Mouse (Mus musculus) adrenal gland, adult 18-20 months (tissue): Measurements from ENCODE around the gene Scamp5. TPM values are rescaled to one million over a fixed set of nuclear protein-coding genes. Genes with fewer than 3 reads are reported as not detected.

Experiments used
- DNase-seq, 2 experiments: peaks; one replicate each; pipeline ENCODE4 v3.0.0; 2021 to 2022; ENCODE audit warnings: low spot score in 2 of 2
- long read RNA-seq, 2 experiments: library from polyadenylated mRNA; stranded (forward); transcript quantifications; one replicate each; pipeline ENCODE4 v2.0.0; 2021
- total RNA-seq, 2 experiments: library from RNA; stranded (reverse); gene quantifications; 1 replicate in 1 of 2; 2 replicates in 1 of 2; pipeline ENCODE4 v1.2.3; 2021

The Scamp5 gene
- total RNA-seq, result 10 to 100 TPM in 1 of 2 experiments, 1 to 10 TPM in 1; 7.5 to 13.7 TPM
- long read RNA-seq, experiment 1, partial matches to known transcripts, result 0 of 7 reads
- long read RNA-seq, experiment 1, other reads (novel, unspliced or antisense), result 4 of 7 reads
- long read RNA-seq, experiment 2, partial matches to known transcripts, result 0 of 14 reads
- long read RNA-seq, experiment 2, other reads (novel, unspliced or antisense), result 8 of 14 reads

DNA sequence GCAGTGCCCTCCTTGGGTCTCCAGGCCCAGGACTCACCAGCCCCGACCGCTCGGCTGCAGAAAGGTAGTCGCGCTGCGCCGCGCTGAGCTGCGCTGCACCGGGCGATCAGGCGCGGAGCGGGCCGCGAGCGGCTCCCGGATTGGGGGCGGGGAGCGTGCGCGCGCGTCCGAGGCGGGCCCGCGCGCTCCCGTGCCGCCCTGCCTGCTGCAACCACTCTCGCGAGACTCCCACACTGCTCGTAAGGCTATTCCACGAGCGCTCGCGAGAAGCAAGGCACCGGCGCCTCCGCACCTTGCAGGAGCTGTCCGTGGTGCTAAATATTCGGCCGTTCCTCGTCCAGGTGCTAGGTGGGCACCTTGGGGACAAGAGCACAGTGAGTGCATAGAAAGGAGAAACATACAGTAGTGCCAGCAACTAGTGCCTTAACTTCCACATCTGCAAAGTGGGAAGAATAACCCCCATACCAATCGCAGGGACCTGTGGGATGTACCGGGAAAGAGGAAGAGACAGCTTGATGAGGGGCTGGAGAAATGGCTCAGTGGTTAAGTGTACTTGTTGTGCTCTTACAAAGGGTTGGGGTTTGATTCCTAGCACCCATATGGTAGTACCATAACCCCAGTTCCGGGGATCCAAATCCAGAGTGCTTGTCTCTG, at the start of gene Scamp5:
Gene Scamp5 (minus strand): TSS at position 165 of the 654 bp plus-strand sequence.
- peak; percentile 76 to 79 for DNase-seq

DNA sequence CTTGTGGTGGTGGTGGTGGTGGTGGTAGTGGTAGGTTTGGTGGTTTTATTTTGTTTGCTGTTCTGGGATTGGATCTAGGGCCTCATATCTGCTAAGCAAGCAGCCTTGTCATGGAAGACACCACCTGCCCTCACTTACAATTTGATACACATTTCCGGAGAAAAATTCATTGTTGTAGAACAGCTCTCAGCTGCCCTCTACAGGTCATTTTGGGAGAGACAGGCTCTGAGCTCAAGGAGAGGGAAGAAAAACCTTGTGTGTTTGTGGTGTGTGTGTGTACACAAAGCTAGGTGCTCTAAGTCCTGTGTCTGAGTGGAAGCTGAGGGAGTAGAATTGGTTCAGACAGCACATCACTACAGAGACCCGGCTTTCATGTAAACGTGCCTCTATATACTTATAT, 49.3 kb upstream of the Scamp5 start:
- DNase-seq, result peak; percentile 51 to 56

DNA sequence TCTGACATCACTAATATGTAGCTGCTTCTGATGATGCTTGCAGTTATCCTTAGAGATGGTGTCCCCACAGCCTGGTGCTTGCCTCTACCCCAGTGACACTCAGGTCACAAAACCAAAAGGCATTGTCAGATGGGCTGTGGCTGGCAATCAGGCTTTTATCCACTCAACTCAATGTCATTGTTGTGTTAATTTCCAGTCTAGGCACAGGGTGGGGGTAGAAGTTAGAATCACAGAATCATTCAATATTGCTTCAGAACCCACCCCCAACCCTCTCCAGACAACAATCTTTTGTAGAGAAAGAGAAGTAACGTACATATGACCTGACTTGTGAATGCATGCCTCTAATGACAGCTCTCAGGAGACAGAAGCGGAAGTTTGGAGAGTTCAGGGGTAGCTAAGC, 42.7 kb upstream of the Scamp5 start:
- DNase-seq, result no peak

DNA sequence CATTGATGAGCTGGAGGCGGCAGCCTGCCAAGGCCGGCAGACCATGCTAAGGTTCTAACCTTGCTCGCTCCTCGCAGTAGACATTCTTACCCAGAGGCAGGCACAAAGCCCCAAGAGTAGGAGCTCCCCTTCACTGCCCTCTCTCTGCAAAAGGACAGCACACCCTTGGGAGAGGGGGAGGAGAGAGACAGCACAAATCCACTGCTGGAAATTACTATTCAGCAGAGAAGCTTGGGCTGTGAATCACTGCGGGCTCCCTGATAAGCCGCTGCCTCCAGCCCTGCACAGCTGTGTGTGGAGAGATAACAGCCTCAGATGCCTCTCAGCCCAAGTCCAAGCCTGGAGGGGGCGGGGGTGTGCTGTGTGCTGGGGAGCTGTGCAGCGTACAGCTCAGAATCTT, 37.8 kb upstream of the Scamp5 start:
- peak; percentile 46 to 54 for DNase-seq

DNA sequence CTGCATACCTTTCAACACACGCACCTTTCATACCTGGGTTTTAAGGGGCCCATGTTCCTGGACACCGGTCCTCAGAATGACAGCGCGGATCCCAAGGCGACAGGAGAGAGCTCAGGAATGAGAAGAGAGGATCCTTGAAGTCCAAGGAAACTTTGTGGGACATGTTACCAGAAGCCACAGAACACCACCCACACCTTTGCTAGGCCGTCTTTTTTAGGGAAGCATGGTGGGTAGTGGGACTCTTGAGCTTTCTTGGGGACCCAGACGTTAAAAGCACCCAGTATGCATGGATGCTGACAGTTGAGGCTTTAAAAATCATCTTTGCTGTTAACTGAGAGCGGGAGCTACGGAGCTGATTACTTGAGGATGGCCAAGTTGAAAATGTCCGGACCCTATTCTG, 37.0 kb upstream of the Scamp5 start:
- DNase-seq, result no peak

DNA sequence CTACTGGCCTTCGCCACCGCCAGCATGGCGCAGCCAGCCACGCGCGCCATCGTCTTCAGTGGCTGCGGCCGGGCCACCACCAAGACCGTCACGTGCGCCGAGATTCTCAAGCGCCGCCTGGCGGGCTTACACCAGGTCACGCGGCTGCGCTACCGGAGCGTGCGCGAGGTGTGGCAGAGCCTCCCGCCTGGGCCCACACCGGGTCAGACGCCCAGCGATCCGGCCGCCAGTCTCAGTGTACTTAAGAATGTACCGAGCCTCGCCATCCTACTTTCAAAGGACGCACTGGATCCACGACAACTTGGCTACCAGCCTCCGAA, 36.5 kb upstream of the Scamp5 start:
- peak; percentile 45 to 58 for DNase-seq

DNA sequence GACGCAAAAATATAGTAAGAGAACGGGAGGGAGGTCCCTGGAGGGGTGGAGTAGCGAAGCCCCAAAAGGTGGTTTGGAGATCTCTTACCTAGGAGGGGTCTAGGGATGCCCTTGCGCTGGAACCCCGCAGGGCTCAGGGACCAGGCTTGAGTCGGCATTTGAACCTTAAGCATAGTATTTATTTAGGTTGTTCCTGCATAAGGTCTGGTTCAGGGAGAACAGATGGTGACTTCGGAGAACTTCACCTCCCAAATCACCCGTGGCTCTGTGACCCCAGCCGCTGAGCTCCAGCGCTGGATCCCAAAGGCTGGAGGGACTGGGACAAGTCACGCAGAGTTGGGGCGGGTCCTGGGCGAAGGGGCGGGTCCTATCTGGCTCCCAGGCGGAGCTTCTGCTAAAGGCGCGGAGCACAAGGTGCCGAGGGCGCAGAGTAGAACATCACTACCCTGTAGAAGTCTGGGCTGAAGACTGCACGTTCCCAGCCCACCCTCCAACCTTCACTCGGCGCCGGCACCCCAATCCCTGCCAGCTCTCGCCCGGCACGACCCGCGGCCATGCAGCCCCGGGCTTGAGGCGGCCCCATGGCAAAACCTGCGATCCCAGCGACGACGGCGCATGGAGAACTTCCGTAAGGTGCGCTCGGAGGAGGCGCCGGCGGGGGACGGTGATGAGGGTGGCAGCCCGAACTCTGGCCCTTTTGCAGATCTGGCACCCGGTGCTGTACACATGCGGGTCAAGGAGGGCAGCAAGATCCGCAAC, 35.9 kb upstream of the Scamp5 start, which contains the start of gene Rpp25:
Gene Rpp25 (plus strand): TSS at position 405 of the 759 bp plus-strand sequence.
- DNase-seq, result peak; percentile 60 to 64

DNA sequence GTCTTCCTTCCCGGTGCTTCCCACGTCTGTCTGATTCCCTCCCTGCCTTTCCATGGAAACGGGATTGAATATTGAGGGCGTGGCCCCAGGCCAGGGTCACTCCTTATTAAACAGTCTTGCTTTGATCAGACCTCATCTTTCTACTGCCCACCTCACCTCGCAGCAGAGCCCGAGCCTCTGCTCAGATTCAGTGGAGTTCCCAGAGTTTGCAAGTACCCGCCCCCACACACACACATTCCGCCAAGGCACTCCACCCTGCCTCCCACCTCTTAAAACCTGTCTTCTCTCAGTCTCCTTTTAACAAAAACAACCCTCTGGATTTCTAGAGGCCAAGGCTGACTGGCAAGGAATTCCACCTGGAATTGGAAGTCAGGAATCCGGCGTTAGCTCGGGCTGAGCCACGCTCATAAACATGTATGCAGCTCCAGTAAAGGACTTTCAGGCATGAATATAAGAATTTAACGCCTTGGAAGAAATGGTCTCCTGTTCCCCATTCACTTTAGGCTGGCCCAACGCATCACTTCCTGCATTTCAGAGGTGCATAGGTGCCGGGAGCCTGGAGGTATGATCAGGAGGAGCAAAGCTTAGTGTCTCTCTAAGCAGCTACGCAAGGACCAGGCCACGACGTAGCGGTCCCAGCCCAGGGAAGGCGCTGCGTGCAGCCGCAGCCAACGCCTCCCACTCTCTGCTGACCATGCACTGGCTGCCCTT, 35.2 kb upstream of the Scamp5 start:
- no peak for DNase-seq

DNA sequence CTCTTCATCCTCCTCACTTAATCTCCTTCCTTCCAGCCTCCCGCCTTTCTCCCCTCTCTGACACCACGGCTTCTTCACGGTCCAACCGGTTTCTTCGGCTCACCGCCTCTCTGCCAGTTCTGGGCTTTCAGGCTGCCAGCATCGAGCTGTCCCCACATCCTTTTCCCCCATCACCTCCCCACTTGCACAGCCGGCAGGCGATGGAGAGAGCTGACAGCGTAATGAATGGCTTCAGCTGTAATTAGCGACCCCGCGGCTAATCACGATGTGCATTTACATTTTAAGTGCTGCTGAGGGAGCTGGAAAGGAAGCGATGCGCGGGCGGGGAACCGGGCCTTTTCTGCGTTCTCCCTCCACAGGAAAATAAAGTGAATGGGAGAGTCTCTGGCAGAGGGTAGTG, 34.0 kb upstream of the Scamp5 start:
- no peak for DNase-seq

DNA sequence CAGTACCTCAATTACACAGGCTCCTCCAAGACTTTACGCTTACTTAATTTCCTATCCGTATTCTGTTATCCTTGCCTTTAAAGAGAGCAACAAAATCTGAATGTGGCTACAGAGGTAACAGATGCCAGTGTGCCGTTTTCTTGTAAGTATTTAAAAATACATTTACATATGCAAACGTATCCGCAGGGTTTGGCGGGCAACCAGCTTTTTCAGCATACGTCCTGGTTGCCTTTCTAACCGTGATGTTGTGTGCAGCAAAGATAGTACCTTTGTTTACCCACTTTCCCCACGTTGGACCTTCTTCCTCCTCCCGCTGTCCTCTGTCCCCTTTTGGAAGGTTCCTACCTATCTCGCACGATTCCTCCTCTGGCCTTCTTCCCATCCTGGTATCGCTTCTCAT, 33.6 kb upstream of the Scamp5 start:
- DNase-seq, result no peak

DNA sequence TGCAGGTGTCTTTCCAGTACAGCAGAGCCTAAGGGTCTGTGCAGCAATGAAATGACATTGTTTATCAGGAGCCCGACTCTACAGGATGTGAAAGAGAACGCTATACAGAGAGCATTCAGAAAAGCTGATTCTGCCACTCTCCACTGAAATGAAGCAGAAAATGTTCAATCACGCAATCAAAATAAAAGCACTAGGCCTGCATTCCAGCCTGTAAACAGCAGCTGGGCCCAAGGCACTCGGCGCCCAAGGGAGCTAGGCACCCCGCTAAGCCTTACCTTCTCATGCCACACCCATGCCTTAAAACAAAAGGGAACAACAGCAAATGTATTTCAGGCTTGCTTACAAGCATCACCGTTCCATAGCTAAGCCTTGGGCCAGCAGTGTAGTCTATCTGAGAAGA, 30.7 kb upstream of the Scamp5 start:
- DNase-seq, result no peak

DNA sequence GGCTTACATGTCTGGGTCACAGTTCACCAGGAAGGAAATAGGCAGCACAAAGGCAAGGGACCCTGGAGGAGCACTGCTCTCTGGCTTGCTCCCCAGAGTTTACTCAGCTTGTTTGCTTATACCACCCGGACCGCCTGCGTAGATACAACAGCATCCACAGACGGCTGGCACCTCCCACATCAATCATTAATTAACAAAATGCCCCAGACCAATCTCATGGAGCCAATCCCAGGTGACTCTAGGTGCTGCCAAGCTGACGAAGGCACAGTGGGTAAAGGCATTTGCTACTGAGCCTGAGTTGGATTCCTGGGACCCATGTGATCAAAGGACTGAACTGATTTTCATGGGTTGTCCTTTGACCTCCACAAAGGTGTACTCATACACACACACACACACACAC, 29.4 kb upstream of the Scamp5 start:
- DNase-seq, result no peak

DNA sequence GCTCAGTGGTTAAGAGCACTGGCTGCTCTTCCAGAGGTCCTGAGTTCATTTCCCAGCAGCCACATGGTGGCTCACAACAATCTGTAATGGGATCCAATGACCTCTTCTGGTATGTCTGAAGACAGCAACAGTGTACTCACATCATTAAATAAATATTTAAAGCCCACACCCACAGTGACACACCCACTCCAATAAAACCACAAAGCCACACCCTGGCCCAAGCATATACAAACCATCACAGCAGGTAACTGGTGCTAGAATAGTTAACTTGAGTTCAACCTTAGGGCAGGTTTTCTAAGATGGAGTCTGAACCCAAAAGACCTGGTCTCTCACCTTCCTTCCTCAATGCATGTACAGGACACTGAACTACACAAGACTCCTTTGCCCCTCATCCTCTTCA, 27.1 kb upstream of the Scamp5 start:
- DNase-seq, result no peak

DNA sequence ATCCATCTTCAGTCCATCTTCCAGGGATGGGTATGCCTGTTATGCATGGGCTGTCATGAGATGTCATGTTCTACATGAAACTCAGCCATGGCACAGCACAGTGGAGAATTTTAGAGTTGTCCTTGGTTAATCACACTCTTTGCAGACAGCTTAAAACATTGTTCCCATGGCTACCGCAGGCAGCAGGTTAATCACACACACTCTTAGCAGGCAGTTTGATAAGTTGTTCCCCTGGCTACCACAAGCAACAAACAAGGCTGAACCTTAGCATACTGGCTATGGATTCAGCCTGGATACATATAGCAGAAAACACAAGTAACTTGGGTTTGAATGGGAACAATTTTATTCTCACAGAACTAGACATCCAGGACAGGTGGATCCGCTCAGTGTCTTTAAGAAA, 25.7 kb upstream of the Scamp5 start:
- DNase-seq, result no peak

DNA sequence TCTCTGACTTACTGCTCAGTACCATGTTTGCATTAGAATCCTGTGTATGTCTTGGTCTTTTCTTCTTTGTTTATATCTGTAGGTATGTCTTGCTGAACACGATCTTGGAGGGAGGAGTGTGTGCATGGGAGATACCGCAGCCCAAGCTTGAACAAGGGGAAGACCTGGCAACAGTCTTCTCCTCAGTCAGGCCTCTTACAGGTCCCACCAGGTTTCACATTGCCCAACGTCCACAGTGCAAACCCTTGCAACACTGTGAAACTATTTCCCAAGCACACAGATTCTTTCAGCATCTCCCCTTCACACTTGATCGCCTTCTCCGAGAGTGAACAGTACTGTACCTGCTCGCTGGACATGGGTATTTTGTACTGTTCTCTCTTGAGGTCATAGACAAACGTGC, 19.9 kb upstream of the Scamp5 start:
- DNase-seq, result no peak

DNA sequence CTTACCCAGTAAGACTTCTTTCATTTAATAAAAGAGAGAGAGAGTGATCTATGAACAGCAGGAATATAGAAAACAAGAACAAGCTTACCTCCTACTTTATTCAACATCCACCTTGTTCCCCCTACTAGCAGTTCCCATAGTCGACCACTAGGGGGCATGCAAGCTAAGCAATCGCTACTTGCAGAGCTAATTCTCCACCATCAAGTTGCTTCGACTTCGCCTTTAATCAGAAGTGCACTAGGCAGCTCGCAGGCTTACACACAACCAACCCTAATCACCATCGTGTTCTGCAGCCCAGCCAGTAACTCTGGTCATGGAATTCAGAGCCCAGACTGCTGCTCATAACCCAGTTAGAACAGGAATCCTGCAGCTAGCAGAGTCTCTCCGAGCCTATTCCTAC, 17.9 kb upstream of the Scamp5 start:
- DNase-seq, result peak; percentile 78 to 80

DNA sequence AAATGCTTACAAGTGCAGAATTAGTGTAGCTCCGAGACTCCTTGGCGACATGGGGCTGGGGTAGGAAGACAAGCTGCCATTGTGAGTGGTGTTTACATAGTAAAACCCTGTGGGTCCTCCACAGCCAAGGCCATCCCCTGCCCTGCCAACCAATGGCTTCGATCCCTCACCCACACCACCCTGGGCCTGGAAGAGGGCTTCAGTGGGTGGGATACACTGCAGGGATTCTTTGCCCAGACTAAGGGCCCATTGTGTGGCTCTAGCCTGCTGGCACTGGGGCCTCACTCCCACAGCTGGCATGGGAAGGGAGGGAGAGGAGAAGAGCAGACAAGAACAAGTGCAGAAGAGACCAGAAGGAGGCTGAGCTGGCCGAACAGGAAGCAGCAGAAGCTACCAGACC, 1.1 kb upstream of the Scamp5 start:
- no peak for DNase-seq

DNA sequence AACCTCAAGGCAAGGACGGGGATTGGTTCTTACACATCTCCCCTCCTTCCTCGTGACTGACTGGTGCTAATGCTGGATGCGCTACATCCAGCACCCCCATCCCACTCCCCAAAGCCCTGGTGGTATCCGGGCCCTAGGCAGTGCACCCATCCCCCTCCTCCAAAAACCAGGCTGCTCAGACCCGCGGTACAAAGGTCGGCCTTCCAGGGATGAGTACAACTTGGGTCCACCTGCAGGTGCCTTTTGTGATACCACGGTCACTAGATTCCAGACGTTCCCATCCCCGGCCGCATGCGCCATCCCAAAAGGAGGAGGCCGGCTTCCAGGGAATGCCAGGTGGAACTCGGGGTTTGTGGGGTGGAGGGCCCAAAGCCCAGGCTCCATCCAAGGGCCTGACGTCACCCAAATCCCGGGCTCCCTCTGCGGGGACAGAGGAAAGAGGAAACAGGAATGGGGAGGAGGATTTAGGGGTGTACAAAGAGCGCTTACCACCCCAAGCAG, 539 bp downstream of the Scamp5 start:
- no peak for DNase-seq

DNA sequence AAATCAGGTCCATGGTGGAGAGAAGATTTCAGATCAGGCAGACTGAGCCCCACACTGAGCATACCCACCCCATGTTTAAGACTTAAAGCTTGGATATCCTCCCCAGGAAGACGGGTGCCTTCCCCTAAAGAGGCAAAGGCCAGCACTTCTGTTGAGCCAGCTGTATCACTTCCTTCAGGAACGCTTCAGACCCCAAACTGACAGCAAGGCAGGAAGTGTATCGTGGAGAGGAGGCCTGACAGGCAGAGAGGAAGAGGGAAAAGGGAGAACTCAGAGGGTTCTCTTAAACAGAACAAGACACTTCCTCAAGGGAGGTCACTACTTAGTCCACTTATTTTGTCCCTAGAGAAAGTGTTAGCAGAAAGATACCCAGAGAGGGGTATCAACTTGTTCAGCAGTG, 1.8 kb downstream of the Scamp5 start:
- no peak for DNase-seq

DNA sequence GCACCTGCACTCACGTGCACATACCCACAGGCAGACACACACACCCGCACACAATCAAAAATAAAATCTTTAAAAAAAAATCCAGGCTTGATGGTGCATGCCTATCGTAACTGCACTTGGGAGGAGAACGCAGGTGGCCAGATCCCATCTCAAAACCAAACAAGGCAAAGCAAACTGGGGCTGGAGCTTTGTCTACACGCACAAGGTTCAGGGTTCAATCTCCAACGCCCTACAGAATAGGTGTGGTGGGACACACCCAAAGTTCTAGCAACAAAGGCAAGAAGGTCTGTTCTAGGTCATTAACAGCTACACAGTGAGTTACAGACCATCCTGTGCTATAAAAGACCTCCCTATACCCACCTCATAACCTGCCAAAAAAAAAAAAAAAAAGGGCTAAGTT, 5.0 kb downstream of the Scamp5 start:
- DNase-seq, result no peak

DNA sequence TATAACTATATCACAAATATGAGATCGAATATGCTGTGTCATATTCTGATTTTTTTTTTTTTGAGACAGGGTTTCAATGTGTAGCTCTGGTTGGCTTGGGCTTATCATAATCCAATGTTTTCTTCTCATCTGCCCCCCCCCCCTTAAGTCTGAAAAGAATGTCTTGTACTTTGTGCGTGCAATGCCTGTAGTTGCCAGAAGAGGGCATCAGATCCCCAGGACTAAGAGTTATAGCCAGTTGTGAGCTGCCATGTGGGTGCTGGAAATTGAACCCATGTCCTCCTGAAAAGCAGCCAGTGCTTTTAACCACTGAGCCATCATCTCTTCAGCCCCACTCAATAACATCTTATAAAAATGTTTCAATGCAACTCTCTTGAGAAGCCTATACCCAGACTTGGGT, 8.2 kb downstream of the Scamp5 start:
- no peak for DNase-seq

DNA sequence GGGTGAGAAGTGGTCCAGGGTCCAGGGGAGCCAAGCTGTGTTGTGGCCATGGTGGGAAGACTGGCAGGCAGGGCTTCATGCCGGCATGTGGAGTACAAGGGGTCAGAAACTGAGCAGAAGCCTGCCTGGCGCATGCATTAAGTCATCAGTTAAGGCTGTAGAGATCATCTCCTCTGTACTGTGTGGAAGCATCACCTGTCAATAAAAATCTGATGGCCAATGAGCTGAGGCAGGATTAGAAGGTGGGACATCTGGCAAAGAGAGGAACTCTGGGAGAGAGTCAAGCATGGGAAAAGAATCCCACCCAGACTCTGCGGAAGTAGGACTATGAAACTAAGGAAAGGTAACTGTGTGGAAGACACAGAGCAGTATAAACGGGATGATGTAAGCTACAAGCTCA, 14.3 kb downstream of the Scamp5 start:
- no peak for DNase-seq
